Mouse (Mus musculus) neutrophil, adult 83 days (primary cell): Measurements from ENCODE around the gene Pim2. TPM values are rescaled to one million over a fixed set of nuclear protein-coding genes. Genes with fewer than 3 reads are reported as not detected.

ENCODE experiments used
- total RNA-seq, 2 experiments: library from RNA; stranded (reverse); gene quantifications; one replicate each; pipeline ENCODE4 v1.2.4; 2023

Gene Pim2
- total RNA-seq: 1 to 10 TPM; 2.6 to 4.0 TPM

DNA sequence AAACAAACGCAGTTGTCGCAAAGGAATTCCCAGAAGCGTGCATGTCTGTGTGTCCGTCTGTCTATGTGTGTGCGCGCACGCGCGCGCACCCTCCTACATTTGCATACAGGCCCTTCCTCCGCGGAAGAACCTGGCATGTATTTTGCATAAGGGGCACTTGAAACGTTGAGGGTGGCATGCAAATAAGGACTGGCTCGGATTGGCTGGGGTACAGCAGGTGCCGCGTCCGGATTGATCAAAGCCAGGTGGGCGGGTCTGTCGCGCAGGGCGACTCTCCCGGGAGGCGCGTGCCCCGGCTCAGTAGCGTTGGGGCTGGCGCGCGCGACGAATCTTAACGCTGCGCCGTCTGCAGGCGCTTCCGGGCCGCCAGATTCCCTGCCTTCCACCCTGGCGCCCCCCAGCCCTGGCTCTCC lies at the start of gene Pim2:
Gene Pim2 (plus strand): TSS at position 256 of the 413 bp plus-strand sequence.

DNA sequence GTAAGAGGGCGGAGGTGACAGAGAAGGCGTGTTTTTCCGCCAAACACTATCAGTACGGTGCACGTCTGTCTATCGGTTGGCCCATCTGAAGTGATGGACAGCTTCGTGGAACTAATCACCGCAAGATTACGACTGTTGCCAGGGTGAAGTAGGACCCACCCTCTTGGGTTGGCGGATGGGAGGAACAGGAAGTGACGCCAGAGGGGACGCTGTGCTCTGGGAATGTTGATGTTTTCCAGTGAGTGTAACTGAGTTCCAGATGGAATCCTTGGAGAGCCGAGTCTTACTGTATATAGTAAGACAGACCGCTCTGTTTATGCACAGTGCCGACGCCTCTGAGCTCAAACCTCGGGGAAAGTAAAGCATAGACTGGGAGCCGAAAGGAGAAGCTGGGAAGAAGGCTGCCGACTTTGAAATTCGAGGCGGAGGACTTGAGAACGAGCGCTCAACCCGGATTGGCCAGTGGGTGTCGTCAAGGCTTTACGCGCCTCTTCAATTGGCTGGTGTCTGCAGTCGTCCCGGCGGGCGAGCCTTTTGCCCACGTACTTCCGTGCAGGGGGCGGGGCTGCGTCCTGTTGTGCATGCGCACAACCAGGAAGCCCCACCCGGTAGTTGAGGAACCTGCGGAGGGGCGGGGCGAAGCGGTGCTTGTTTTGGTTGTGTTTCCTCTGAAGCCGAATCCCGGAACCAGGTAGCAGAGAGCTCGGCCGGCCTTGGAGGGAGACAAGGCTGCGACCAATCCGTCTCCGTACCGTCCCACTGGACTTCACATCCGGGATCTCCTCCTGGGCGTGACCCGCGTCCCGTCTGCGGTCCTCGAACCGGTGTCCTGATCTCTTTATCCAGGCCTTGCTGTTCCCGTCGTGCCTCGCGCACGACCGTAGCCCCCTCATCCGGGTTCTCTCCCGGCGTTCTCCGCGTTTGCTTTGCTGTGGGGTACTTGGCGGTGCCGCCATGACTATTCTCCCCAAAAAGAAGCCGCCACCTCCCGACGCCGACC lies 36.6 kb upstream of the Pim2 start, which contains the start of gene Otud5:
Gene Otud5 (plus strand): TSS at position 202 of the 1,000 bp plus-strand sequence.

DNA sequence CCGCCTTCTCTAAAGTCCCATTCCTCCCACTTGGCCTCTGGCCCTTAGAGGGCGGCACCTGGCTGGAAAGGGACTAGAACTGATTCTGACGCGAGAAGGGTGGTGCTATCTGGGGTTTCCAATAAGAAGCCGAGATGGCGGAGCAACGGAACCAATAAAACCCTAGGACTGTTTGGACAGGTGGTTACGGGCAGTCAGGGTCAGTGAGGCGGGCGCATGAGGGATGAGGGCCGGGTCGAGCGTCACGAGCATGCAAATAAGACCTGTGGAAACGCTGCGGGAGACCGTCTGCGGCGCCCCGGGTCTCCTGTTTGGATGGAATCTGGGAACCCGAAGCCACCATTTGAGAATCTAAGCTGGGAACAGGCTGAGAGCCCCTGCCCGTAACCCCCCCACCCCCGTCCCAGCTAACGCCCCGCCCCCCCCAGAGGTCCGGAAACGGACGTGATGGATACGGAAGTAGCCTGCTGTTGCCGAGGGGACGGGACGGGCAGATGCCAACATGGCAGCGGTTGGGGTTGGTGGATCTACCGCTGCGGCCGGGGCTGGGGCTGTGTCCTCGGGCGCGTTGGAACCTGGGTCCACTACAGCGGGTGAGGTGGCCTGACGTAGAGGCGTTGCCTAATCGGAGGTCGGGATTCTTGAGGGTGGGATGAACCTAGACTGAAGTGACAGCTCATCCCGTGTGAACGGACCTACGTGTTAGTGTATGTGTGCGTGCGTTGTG lies 5.9 kb downstream of the Pim2 start, which contains the start of gene Slc35a2:
Gene Slc35a2 (plus strand): TSS at position 188 of the 727 bp plus-strand sequence.

DNA sequence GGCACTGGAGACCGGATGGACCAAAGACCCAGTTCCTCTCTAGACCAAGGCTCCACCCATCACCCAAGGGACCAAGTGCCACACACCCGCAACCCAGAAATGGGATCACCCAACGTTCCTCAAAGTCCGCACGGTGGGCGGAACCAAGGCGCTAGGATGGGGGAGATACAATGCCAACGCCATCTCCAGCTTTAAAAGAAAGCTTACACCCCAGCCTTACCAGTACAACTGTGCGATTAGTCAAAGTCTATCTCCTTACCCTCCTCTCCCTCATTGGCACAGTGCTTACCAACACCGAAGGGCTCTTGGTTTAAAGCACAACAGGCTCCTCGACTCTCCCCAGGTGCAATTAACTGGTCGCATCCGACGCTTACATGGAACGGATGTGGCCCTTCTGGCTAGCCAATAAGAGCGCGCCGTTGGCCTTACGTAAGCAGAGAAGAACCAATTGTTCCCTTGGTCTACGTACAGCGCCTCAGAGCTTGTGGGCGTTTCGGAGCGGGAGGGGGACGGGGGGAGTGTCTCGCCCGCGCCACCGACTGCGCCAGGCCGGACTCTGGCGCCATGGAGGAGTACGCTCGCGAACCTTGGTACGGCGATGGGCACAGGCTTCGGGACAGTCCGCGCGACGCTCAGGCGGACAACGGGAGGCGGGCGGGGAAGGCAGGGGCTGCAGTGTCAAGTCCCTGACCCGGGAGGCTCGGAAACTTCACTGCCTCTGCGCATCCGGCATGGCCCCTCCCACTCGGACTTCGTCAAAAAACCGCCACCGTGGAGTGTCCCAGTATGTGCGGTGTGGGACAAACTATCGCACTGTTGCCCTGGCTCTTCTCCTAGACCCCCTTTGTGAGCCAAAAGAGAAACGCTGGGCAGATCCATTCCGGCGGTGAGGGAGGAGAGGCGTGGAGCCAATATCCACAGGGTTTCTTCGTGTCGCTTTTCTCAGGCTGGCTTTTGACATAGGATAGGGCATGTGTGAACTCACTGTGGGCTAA lies 21.1 kb downstream of the Pim2 start, which contains the start of the genes Pqbp1 and Timm17b:
Gene Pqbp1 (minus strand): TSS at position 390 of the 995 bp plus-strand sequence.
Gene Timm17b (plus strand): TSS at position 478 of the 995 bp plus-strand sequence.

DNA sequence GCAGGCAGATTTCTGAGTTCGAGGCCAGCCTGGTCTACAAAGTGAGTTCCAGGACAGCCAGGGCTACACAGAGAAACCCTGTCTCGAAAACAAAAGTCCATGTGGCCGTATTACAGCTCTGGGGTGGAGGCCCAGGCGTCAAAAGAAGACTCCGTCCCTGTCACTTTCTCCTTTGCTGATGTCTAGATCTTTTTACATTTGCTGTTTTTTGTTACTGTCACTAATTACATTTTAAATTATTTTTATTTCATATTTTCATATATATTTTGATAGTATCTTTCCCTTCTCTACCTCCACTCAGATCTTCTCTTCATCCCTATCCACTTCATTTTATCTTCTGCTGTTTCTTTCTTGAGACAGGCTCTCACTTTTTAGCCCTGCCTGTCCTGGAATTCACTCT lies 29.7 kb downstream of the Pim2 start, which contains the start of gene Gm10491:
Gene Gm10491 (minus strand): TSS at position 101 of the 400 bp plus-strand sequence.

DNA sequence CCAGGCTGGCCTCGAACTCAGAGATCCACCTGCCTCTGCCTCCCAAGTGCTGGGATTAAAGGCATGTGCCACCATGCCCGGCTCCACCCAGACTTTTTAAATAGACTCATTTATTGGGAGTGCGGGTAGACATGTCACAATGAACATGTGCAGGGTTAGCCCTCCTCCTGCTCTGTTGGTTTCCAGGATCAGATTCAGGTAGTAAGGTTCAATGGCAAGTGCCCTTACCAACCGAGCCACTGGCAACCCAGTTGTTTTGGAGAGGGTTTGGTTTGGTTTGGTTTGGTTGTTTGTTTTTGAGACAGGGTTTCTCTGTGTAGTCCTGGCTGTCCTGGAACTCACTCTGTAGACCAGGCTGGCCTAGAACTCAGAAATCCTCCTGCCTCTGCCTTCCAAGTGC lies 31.2 kb downstream of the Pim2 start, which contains the start of gene Gm10490:
Gene Gm10490 (plus strand): TSS at position 301 of the 400 bp plus-strand sequence.

DNA sequence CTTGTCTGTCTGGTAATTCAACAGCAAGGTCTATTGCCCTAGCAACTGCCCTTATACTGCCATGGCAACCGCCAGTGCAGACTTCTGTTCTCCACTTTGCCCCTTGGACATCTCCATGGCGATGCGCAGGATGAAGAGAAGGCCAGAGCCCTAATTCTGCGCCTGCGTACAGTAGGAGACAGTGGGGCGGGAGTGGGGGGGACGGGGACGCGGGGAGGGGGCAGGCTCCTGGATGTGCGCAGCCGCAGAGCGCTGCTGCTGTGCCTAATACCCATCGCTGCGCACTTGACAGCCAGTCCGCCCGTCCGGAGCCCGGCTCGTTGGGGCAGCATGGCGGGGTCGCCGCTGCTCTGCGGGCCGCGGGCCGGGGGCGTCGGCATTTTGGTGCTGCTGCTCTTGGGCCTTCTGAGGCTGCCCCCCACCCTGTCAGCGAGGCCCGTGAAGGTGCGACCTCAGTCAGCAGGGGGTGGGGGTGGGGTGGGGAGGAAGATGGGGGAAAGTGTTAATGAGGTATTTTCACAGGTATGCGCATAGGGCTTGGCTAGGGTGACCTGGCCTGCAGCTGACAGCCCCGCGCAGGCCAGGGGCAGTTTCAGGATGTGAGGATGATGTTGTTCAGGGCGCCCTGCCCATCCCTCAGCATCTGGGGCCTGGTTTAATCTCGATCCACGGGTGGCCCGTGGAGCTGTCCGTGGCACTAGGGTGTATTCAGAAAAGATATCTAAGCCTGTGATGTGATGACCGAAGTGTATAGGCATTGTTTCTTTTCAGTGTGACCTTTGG lies 41.7 kb downstream of the Pim2 start, which contains the start of gene Pcsk1n:
Gene Pcsk1n (plus strand): TSS at position 222 of the 783 bp plus-strand sequence.

DNA sequence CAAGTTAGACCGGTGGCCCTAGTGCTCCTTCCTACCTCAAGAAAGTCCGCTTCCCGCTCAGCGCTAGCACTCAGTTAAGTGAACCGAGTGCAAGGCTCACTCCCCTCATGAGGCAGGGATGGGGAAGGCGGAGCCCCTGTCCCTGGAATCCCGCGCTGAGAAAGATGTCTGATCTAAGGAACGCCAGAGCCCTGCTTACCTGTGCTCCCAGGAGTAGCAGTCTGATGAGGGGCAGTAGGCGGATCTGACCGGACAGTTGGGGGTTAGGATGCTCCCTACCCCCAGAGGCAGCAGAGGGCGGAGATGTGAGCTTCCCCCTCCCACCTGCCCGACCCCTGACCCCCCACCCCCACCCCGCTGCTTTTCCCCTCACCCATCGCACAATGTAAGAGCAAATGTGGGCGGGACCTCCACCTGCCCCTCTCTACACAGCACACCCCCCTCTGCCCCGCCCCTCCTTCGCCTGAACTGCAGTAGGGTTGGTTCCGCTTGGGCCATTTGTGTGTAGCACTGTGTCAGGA lies 50.3 kb downstream of the Pim2 start, which contains the start of gene Eras:
Gene Eras (minus strand): TSS at position 338 of the 521 bp plus-strand sequence.

Other genes starting within 250 kb of the Pim2 start
- gene Syp, start 239.8 kb upstream of the Pim2 start, total RNA-seq: 1 to 10 TPM; 1.3 to 3.3 TPM
- 10 to 100 TPM; 39.9 to 49.9 TPM for gene Prickle3, start 221.0 kb upstream of the Pim2 start, total RNA-seq
- gene Plp2, start 206.9 kb upstream of the Pim2 start, total RNA-seq: 100 to 1,000 TPM; 423 to 453 TPM
- gene Magix, start 197.0 kb upstream of the Pim2 start, total RNA-seq: under 1 TPM in 1 of 2 experiments, not detected in 1; 0.20 TPM
- gene Gpkow, start 181.1 kb upstream of the Pim2 start, total RNA-seq: 10 to 100 TPM; 28.3 to 29.5 TPM
- 10 to 100 TPM; 38.2 to 41.9 TPM for gene Wdr45, start 163.9 kb upstream of the Pim2 start, total RNA-seq
- not detected for gene Gm45208, start 156.0 kb upstream of the Pim2 start, total RNA-seq
- 1 to 10 TPM; 5.0 to 5.5 TPM for gene Praf2, start 149.8 kb upstream of the Pim2 start, total RNA-seq
- under 1 TPM; 0.57 to 0.90 TPM for gene Ccdc120, start 127.4 kb upstream of the Pim2 start, total RNA-seq
- gene Tfe3, start 115.7 kb upstream of the Pim2 start, total RNA-seq: 10 to 100 TPM; 68.1 to 79.5 TPM
- 100 to 1,000 TPM; 123 to 144 TPM for gene Gripap1, start 88.5 kb upstream of the Pim2 start, total RNA-seq
- gene Kcnd1, start 56.0 kb upstream of the Pim2 start, total RNA-seq: 1 to 10 TPM; 1.2 to 7.5 TPM
- 100 to 1,000 TPM; 119 to 128 TPM for gene Otud5, start 36.9 kb upstream of the Pim2 start, total RNA-seq
- gene Slc35a2, start 5.8 kb downstream of the Pim2 start, total RNA-seq: 10 to 100 TPM; 22.8 to 23.3 TPM
- 10 to 100 TPM; 35.3 to 39.9 TPM for gene Pqbp1, start 21.0 kb downstream of the Pim2 start, total RNA-seq
- gene Timm17b, start 21.1 kb downstream of the Pim2 start, total RNA-seq: 10 to 100 TPM; 43.0 to 48.2 TPM
- not detected for gene Gm10491, start 29.6 kb downstream of the Pim2 start, total RNA-seq
- gene Gm10490, start 31.3 kb downstream of the Pim2 start, total RNA-seq: not detected
- not detected for gene Pcsk1n, start 41.6 kb downstream of the Pim2 start, total RNA-seq
- not detected for gene Eras, start 50.3 kb downstream of the Pim2 start, total RNA-seq
- 10 to 100 TPM in 1 of 2 experiments, 1 to 10 TPM in 1; 7.2 to 10.7 TPM for gene Hdac6, start 69.6 kb downstream of the Pim2 start, total RNA-seq
- gene Gata1, start 99.8 kb downstream of the Pim2 start, total RNA-seq: 10 to 100 TPM; 16.6 to 22.9 TPM
- gene Glod5, start 140.2 kb downstream of the Pim2 start, total RNA-seq: not detected
- gene Suv39h1, start 196.5 kb downstream of the Pim2 start, total RNA-seq: 10 to 100 TPM; 31.4 to 35.9 TPM
- 100 to 1,000 TPM; 149 to 168 TPM for gene Was, start 212.2 kb downstream of the Pim2 start, total RNA-seq